20 mouse cellular contexts compared by ENCODE assay signal in the genomic region with DNA sequence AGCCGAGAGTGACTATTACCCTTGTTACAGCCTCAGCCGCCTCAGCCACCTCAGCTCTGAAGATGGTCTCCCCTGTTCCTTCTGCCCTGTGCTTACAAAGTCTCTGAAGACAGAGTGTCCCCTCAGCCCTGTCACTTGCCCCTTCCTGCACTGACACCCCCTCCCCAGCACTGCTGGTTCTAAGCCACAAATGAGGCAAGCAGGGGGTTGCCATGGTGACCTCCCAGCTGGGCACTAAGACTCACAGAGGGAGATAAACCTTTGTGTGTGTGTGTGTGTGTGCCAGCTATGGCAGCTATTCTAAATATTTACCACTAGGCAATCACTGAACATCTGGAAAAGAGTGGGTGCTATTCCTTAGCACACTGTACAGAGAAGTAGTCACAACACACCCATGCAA. TPM values are rescaled to one million over a fixed set of nuclear protein-coding genes. Genes with fewer than 3 reads are reported as not detected.
DNase-seq lines count a peak whose midpoint lies in the region; ATAC-seq and TF ChIP-seq lines count a peak whose summit lies in the region.
"Had no signal": no experiment of that assay in that cellular context is flagged by ENCODE, and none has a peak within 500 bp of the region (broad histone marks: within the 10 kb centered on the region; RNA-seq: fewer than 3 reads in every experiment).

No protein-coding gene starts in this region.

- H3K4me2 ChIP-seq in forebrain, embryonic 12.5 days = no peak overlapping the region
- H3K4me2 ChIP-seq in forebrain, embryonic 15.5 days (replicated peaks) = no peak overlapping the region
- no peak overlapping the region for H3K4me2 ChIP-seq in midbrain, embryonic 11.5 days
- H3K4me2 ChIP-seq in midbrain, embryonic 16.5 days (ENCODE audit: low read length) = no peak overlapping the region
- no peak overlapping the region for H3K4me2 ChIP-seq in neural tube, embryonic 11.5 days (ENCODE audit: low read depth)
- no peak overlapping the region for H3K4me2 ChIP-seq in liver, postnatal 0 days (ENCODE audit: low read depth, low read length)
- H3K4me2 ChIP-seq: embryonic facial prominence, embryonic 13.5 days; limb, embryonic 12.5 days had no signal

- WGBS in forebrain, embryonic 12.5 days = 34% methylated on average over 2 of the region's 2 CpGs
- WGBS in forebrain, embryonic 15.5 days = 26% methylated on average over 2 of the region's 2 CpGs
- WGBS in midbrain, embryonic 11.5 days = 40% methylated on average over 2 of the region's 2 CpGs
- 20% methylated on average over 2 of the region's 2 CpGs for WGBS in midbrain, embryonic 16.5 days
- WGBS in embryonic facial prominence, embryonic 10.5 days = 43% methylated on average over 2 of the region's 2 CpGs
- 40% methylated on average over 2 of the region's 2 CpGs for WGBS in neural tube, embryonic 11.5 days
- WGBS in liver, postnatal 0 days (ENCODE audit: insufficient replicate concordance) = 84% methylated on average over 2 of the region's 2 CpGs

- H3K27me3 ChIP-seq in forebrain, embryonic 12.5 days = 0 out of 2 replicates have a peak, but pooled peaks cover 5% of the 10 kb centered on the region
- no peaks in the 10 kb centered on the region for H3K27me3 ChIP-seq in forebrain, embryonic 15.5 days
- no peaks in the 10 kb centered on the region for H3K27me3 ChIP-seq in midbrain, embryonic 11.5 days (ENCODE audit: control insufficient read depth, insufficient read depth, low read length)
- H3K27me3 ChIP-seq in midbrain, embryonic 16.5 days (ENCODE audit: control insufficient read depth, insufficient read depth, low read depth, low read length) = no peaks in the 10 kb centered on the region
- peaks cover 14% of the 10 kb centered on the region for H3K27me3 ChIP-seq in embryonic facial prominence, embryonic 10.5 days (replicated peaks; ENCODE audit: low read depth, poor library complexity, severe bottlenecking)
- H3K27me3 ChIP-seq in neural tube, embryonic 11.5 days (ENCODE audit: control insufficient read depth, insufficient read depth, low read length) = no peaks in the 10 kb centered on the region
- no peaks in the 10 kb centered on the region for H3K27me3 ChIP-seq in liver, postnatal 0 days (ENCODE audit: insufficient read depth, low read length)
- H3K27me3 ChIP-seq: embryonic facial prominence, embryonic 13.5 days; Patski had no signal

- ATAC-seq in forebrain, embryonic 12.5 days (ENCODE audit: low FRiP score) = no peak
- no peak for ATAC-seq in forebrain, embryonic 15.5 days (replicated peaks)
- no peak for ATAC-seq in midbrain, embryonic 11.5 days (ENCODE audit: low FRiP score)
- ATAC-seq in midbrain, embryonic 16.5 days = no peak
- ATAC-seq in neural tube, embryonic 11.5 days (ENCODE audit: insufficient read depth, low FRiP score, low TSS enrichment) = no peak
- no peak for ATAC-seq in liver, postnatal 0 days
- ATAC-seq: inflammation-experienced regulatory T-cells, adult 6 months; Patski had no signal

- peak; percentile 87 for DNase-seq in midbrain, embryonic 11.5 days (ENCODE audit: low spot score, missing footprints)
- peak; percentile 28 for DNase-seq in embryonic facial prominence, embryonic 10.5 days (ENCODE audit: low spot score)
- DNase-seq in neural tube, embryonic 11.5 days (ENCODE audit: low spot score) = peak; percentile 40
- DNase-seq in kidney, adult 8-10 months = no peak
- no peak for DNase-seq in liver, postnatal 0 days
- DNase-seq: adrenal gland, adult 8-10 months; cerebellum, adult 9-10 months; gastrocnemius, postnatal 10 days; heart, postnatal 10 days; layer of hippocampus, postnatal 36 days; lung, postnatal 4 days; thymus, adult 2 months had no signal

- peak overlapping the region; percentile 3; the same call in 1 of the 2 replicates for H3K27ac ChIP-seq in forebrain, embryonic 12.5 days
- H3K27ac ChIP-seq in forebrain, embryonic 15.5 days (replicated peaks) = no peak overlapping the region
- no peak overlapping the region for H3K27ac ChIP-seq in midbrain, embryonic 11.5 days (ENCODE audit: low read depth, low read length)
- H3K27ac ChIP-seq in midbrain, embryonic 16.5 days (ENCODE audit: low read length) = no peak overlapping the region
- H3K27ac ChIP-seq in embryonic facial prominence, embryonic 10.5 days (replicated peaks) = no peak overlapping the region
- no peak overlapping the region for H3K27ac ChIP-seq in neural tube, embryonic 11.5 days (ENCODE audit: low read depth, low read length)
- no peak overlapping the region for H3K27ac ChIP-seq in liver, postnatal 0 days (ENCODE audit: low read depth)
- H3K27ac ChIP-seq: embryonic facial prominence, embryonic 13.5 days; limb, embryonic 12.5 days; liver, embryonic 14.5 days had no signal

- no peak for TF ChIP-seq CTCF in liver, postnatal 0 days (IDR thresholded peaks at IDR 0.05; ENCODE audit: low read depth)

- peaks cover 16% of the 10 kb centered on the region for H3K4me1 ChIP-seq in forebrain, embryonic 12.5 days
- H3K4me1 ChIP-seq in forebrain, embryonic 15.5 days = peaks cover 7% of the 10 kb centered on the region; the same call in 1 of the 2 replicates
- H3K4me1 ChIP-seq in midbrain, embryonic 11.5 days (ENCODE audit: control insufficient read depth, insufficient read depth, low read length) = peaks cover 7% of the 10 kb centered on the region; the same call in 1 of the 2 replicates
- 0 out of 2 replicates have a peak, but pooled peaks cover 4% of the 10 kb centered on the region for H3K4me1 ChIP-seq in midbrain, embryonic 16.5 days (ENCODE audit: control insufficient read depth, insufficient read depth, low read length)
- H3K4me1 ChIP-seq in embryonic facial prominence, embryonic 10.5 days = peaks cover 17% of the 10 kb centered on the region
- no peaks in the 10 kb centered on the region for H3K4me1 ChIP-seq in neural tube, embryonic 11.5 days (ENCODE audit: control insufficient read depth, insufficient read depth, low read length)
- H3K4me1 ChIP-seq in liver, postnatal 0 days (ENCODE audit: insufficient read depth) = peaks cover 7% of the 10 kb centered on the region

- H3K4me3 ChIP-seq in forebrain, embryonic 12.5 days (replicated peaks) = no peak overlapping the region
- H3K4me3 ChIP-seq in forebrain, embryonic 15.5 days = no peak overlapping the region
- H3K4me3 ChIP-seq in midbrain, embryonic 11.5 days (ENCODE audit: low read depth, low read length) = no peak overlapping the region
- H3K4me3 ChIP-seq in midbrain, embryonic 16.5 days (ENCODE audit: low read depth, low read length) = no peak overlapping the region
- H3K4me3 ChIP-seq in embryonic facial prominence, embryonic 10.5 days = no peak overlapping the region
- no peak overlapping the region for H3K4me3 ChIP-seq in neural tube, embryonic 11.5 days (ENCODE audit: low read depth, low read length)
- H3K4me3 ChIP-seq in liver, postnatal 0 days (ENCODE audit: low read depth, low read length) = no peak overlapping the region
- H3K4me3 ChIP-seq: embryonic facial prominence, embryonic 13.5 days; limb, embryonic 12.5 days had no signal

- no peaks in the 10 kb centered on the region for H3K9me3 ChIP-seq in forebrain, embryonic 12.5 days
- H3K9me3 ChIP-seq in forebrain, embryonic 15.5 days = no peaks in the 10 kb centered on the region
- no peaks in the 10 kb centered on the region for H3K9me3 ChIP-seq in midbrain, embryonic 11.5 days (ENCODE audit: control insufficient read depth, low read length)
- no peaks in the 10 kb centered on the region for H3K9me3 ChIP-seq in midbrain, embryonic 16.5 days (replicated peaks; ENCODE audit: control insufficient read depth, low read length, poor library complexity, severe bottlenecking)
- H3K9me3 ChIP-seq in embryonic facial prominence, embryonic 10.5 days = no peaks in the 10 kb centered on the region
- no peaks in the 10 kb centered on the region for H3K9me3 ChIP-seq in neural tube, embryonic 11.5 days (ENCODE audit: control insufficient read depth, low read length)
- H3K9me3 ChIP-seq in liver, postnatal 0 days (ENCODE audit: low read length) = no peaks in the 10 kb centered on the region
- H3K9me3 ChIP-seq: embryonic facial prominence, embryonic 13.5 days; limb, embryonic 12.5 days had no signal

- no peak overlapping the region for H3K9ac ChIP-seq in forebrain, embryonic 12.5 days
- H3K9ac ChIP-seq in forebrain, embryonic 15.5 days (replicated peaks) = no peak overlapping the region
- H3K9ac ChIP-seq in midbrain, embryonic 11.5 days (ENCODE audit: low read length) = no peak overlapping the region
- H3K9ac ChIP-seq in midbrain, embryonic 16.5 days (ENCODE audit: low read depth, low read length) = no peak overlapping the region
- H3K9ac ChIP-seq in neural tube, embryonic 11.5 days (ENCODE audit: low read length) = no peak overlapping the region
- no peak overlapping the region for H3K9ac ChIP-seq in liver, postnatal 0 days (replicated peaks)
- H3K9ac ChIP-seq: embryonic facial prominence, embryonic 13.5 days; limb, embryonic 12.5 days; liver, embryonic 14.5 days had no signal

- no peaks in the 10 kb centered on the region for H3K36me3 ChIP-seq in forebrain, embryonic 12.5 days (replicated peaks)
- H3K36me3 ChIP-seq in forebrain, embryonic 15.5 days = no peaks in the 10 kb centered on the region
- no peaks in the 10 kb centered on the region for H3K36me3 ChIP-seq in midbrain, embryonic 11.5 days (ENCODE audit: control insufficient read depth, insufficient read depth, low read length)
- H3K36me3 ChIP-seq in midbrain, embryonic 16.5 days (ENCODE audit: control insufficient read depth, insufficient read depth, low read length) = no peaks in the 10 kb centered on the region
- no peaks in the 10 kb centered on the region for H3K36me3 ChIP-seq in embryonic facial prominence, embryonic 10.5 days (replicated peaks)
- H3K36me3 ChIP-seq in neural tube, embryonic 11.5 days (ENCODE audit: control insufficient read depth, insufficient read depth, low read length) = no peaks in the 10 kb centered on the region
- H3K36me3 ChIP-seq in liver, postnatal 0 days (replicated peaks; ENCODE audit: insufficient read depth, low read length) = no peaks in the 10 kb centered on the region
- H3K36me3 ChIP-seq: embryonic facial prominence, embryonic 13.5 days; limb, embryonic 12.5 days had no signal

- no peak for TF ChIP-seq EP300 in liver, postnatal 0 days (IDR thresholded peaks at IDR 0.05; ENCODE audit: low read depth)

RNA-seq across cellular contexts. Expression of a gene that starts 23.0 kb away (rescaled TPM):
- polyA plus RNA-seq in forebrain, embryonic 12.5 days (2016; fragmentation: Nextera tagmentation; extraction: Ambion mirVana) = 0.47 and 0.56 TPM in 2 replicates
- polyA plus RNA-seq in forebrain, embryonic 15.5 days (2015; fragmentation: Nextera tagmentation; extraction: Ambion mirVana) = 0.17 and 0.29 TPM in 2 replicates
- polyA plus RNA-seq in midbrain, embryonic 11.5 days (2014; fragmentation: Nextera tagmentation; extraction: Ambion mirVana) = 0.26 and 0.37 TPM in 2 replicates
- polyA plus RNA-seq in midbrain, embryonic 16.5 days (2015; fragmentation: Nextera tagmentation; extraction: Ambion mirVana) = 0.18 and 0.48 TPM in 2 replicates
- polyA plus RNA-seq in embryonic facial prominence, embryonic 10.5 days (2016; fragmentation: Nextera tagmentation; extraction: Ambion mirVana) = 1.2 TPM in 2 replicates
- 0.27 and 0.64 TPM in 2 replicates for polyA plus RNA-seq in neural tube, embryonic 11.5 days (2014; fragmentation: Nextera tagmentation; extraction: Ambion mirVana)
- 0.16 and 0.17 TPM in 2 replicates for polyA plus RNA-seq in liver, postnatal 0 days (2015; fragmentation: Nextera tagmentation; extraction: Ambion mirVana)

RNA-seq across cellular contexts. Expression of a gene that starts 57.0 kb away (rescaled TPM):
- 104 and 106 TPM in 2 replicates for polyA plus RNA-seq in forebrain, embryonic 12.5 days (2016; fragmentation: Nextera tagmentation; extraction: Ambion mirVana)
- 40.2 and 45.5 TPM in 2 replicates for polyA plus RNA-seq in forebrain, embryonic 15.5 days (2015; fragmentation: Nextera tagmentation; extraction: Ambion mirVana)
- polyA plus RNA-seq in midbrain, embryonic 11.5 days (2014; fragmentation: Nextera tagmentation; extraction: Ambion mirVana) = 110 and 120 TPM in 2 replicates
- polyA plus RNA-seq in midbrain, embryonic 16.5 days (2015; fragmentation: Nextera tagmentation; extraction: Ambion mirVana) = 10.1 and 12.9 TPM in 2 replicates
- 112 and 118 TPM in 2 replicates for polyA plus RNA-seq in embryonic facial prominence, embryonic 10.5 days (2016; fragmentation: Nextera tagmentation; extraction: Ambion mirVana)
- polyA plus RNA-seq in neural tube, embryonic 11.5 days (2014; fragmentation: Nextera tagmentation; extraction: Ambion mirVana) = 95.4 and 106 TPM in 2 replicates
- 23.8 and 28.8 TPM in 2 replicates for polyA plus RNA-seq in liver, postnatal 0 days (2015; fragmentation: Nextera tagmentation; extraction: Ambion mirVana)

Comparison
In these comparisons a context has a peak if more than half of its experiments do, and no peak if none do; other contexts are left out.
1. DNase-seq: peak in midbrain, embryonic 11.5 days (single experiment), embryonic facial prominence, embryonic 10.5 days (single experiment) and neural tube, embryonic 11.5 days (single experiment); none in kidney, adult 8-10 months (0 of 2) and liver, postnatal 0 days (single experiment).